Mouse (Mus musculus): ENCODE data around the gene Cnksr3. TPM values are rescaled to one million over a fixed set of nuclear protein-coding genes. Genes with fewer than 3 reads are reported as not detected.

Gene Cnksr3
- total RNA-seq, 2 experiments from 2014 or later: 10.4 to 17.2 TPM

GRCm38 (mm10) chr10:7149671-7150595 is 62.1 kb downstream of the Cnksr3 start:
- no peak for DNase-seq (ENCODE audit: low spot score in 2 of 2)

GRCm38 (mm10) chr10:7145614-7146013 is 66.4 kb downstream of the Cnksr3 start:
- DNase-seq (ENCODE audit: low spot score in 2 of 2): no peak

GRCm38 (mm10) chr10:7144081-7144783 is 67.8 kb downstream of the Cnksr3 start:
- no peak for DNase-seq (ENCODE audit: low spot score in 2 of 2)

GRCm38 (mm10) chr10:7142287-7142686 is 69.8 kb downstream of the Cnksr3 start:
- no peak for DNase-seq (ENCODE audit: low spot score in 2 of 2)

- no peak for DNase-seq (ENCODE audit: low spot score in 2 of 2)
Observed at GRCm38 (mm10) chr10:7140282-7140681, 71.8 kb downstream of the Cnksr3 start.

GRCm38 (mm10) chr10:7138049-7138448 is 74.0 kb downstream of the Cnksr3 start:
- DNase-seq (ENCODE audit: low spot score in 2 of 2): no peak

GRCm38 (mm10) chr10:7135751-7136150 is 76.3 kb downstream of the Cnksr3 start:
- DNase-seq (ENCODE audit: low spot score in 2 of 2): no peak

GRCm38 (mm10) chr10:7133005-7133404 is 79.0 kb downstream of the Cnksr3 start:
- no peak for DNase-seq (ENCODE audit: low spot score in 2 of 2)

GRCm38 (mm10) chr10:7131441-7131840 is 80.6 kb downstream of the Cnksr3 start:
- DNase-seq (ENCODE audit: low spot score in 2 of 2): no peak

GRCm38 (mm10) chr10:7127828-7128227 is 84.2 kb downstream of the Cnksr3 start:
- no peak for DNase-seq (ENCODE audit: low spot score in 2 of 2)

GRCm38 (mm10) chr10:7126882-7127281 is 85.2 kb downstream of the Cnksr3 start:
- DNase-seq (ENCODE audit: low spot score in 2 of 2): no peak

GRCm38 (mm10) chr10:7126287-7126686 is 85.8 kb downstream of the Cnksr3 start:
- DNase-seq (ENCODE audit: low spot score in 2 of 2): no peak

GRCm38 (mm10) chr10:7124993-7125392 is 87.0 kb downstream of the Cnksr3 start:
- DNase-seq (ENCODE audit: low spot score in 2 of 2): no peak

- DNase-seq (ENCODE audit: low spot score in 2 of 2): no peak
Observed at GRCm38 (mm10) chr10:7122294-7122693, 89.7 kb downstream of the Cnksr3 start.

- no peak for DNase-seq (ENCODE audit: low spot score in 2 of 2)
Observed at GRCm38 (mm10) chr10:7120206-7120605, 91.8 kb downstream of the Cnksr3 start.

- peak; percentile 34 to 63 for DNase-seq (ENCODE audit: low spot score in 2 of 2)
Observed at GRCm38 (mm10) chr10:7118258-7119077, 93.6 kb downstream of the Cnksr3 start.

- no peak for DNase-seq (ENCODE audit: low spot score in 2 of 2)
Observed at GRCm38 (mm10) chr10:7117785-7118184, 94.3 kb downstream of the Cnksr3 start.

GRCm38 (mm10) chr10:7114796-7115195 is 97.2 kb downstream of the Cnksr3 start:
- no peak for DNase-seq (ENCODE audit: low spot score in 2 of 2)

GRCm38 (mm10) chr10:7113747-7114146 is 98.3 kb downstream of the Cnksr3 start:
- no peak for DNase-seq (ENCODE audit: low spot score in 2 of 2)

- DNase-seq (ENCODE audit: low spot score in 2 of 2): no peak
Observed at GRCm38 (mm10) chr10:7113144-7113543, 98.9 kb downstream of the Cnksr3 start.

- DNase-seq (ENCODE audit: low spot score in 2 of 2): no peak
Observed at GRCm38 (mm10) chr10:7111462-7112000, 100.5 kb downstream of the Cnksr3 start.
